Mouse (Mus musculus): ENCODE measurements around the gene Gm11037. TPM values are rescaled to one million over a fixed set of nuclear protein-coding genes. Genes with fewer than 3 reads are reported as not detected.
"Not testable (repeated sequence)": the region's sequence is repeated elsewhere in the genome, so short reads cannot be mapped to it uniquely, and the experiment has no call there.

Gene Gm11037
- total RNA-seq (2021) = not detected

- intact Hi-C loops (cut with DNase I) = no loop called here
- no peak for DNase-seq (ENCODE audit: low spot score in 2 of 2)
These were observed at the start of gene Gm11037 for GRCm38 (mm10) chr2:131132930-131133547. Gm11037 (plus strand) TSS chr2:131133497.

DNA sequence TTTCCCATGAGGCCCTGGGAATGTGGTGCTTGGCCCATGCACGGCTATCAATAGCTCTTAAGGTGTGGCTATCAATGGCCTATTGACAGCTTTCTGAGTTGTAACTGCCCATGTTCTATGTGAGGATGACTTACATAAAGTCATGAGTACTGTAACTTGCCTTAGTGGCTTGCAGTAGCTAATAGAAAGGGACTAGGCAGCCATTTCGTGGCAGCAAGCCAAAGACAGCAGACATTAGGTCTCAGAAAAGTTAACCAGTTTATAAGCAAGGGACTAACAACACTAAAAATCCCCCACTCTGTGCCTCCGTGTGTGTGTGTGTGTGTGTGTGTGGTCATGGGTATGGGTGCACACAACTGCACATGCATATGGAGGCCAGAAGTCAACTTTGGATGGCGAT lies 49.1 kb upstream of the Gm11037 start:
- intact Hi-C loops (cut with DNase I) = no loop called here
- DNase-seq (ENCODE audit: low spot score in 2 of 2) = no peak

DNA sequence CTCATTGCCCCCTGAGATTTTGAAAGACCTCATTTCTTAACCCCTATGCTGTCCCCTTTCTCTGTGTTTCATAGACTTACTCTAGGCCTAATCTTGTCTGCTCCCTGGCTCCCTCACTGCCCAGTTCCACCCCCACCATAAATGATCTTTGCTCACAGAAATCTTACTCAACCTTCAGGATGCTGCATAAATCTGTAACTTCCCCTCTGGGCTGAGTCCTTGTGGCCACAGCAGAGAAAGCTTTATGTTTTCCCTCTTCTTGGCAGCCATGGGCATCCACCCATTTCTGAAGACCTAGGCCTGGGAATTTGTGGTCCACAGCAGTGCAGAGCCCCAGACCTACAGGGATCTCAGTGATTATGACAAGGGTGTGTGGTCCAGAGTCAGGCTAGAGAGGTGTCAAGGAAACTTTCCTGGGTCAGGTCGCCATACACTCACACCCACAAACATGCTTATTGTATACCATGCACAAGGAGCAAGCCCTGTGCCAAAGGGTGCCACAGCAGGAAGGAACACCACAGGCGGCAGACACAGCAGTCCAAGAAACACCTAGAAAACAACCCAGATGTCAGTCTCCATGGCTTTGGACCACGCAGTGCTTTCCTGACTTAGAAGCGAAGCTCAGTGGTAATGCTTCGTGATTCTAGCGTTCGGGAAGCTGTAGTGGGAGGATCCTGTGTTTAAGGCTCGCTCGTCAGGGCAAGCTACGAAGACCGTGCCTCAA lies 46.5 kb upstream of the Gm11037 start, which contains the start of gene Siglec1:
Siglec1 (minus strand) TSS at position 99 of the 724 bp plus-strand sequence.
- intact Hi-C loops (cut with DNase I) = no loop called here
- DNase-seq (ENCODE audit: low spot score in 2 of 2) = no peak

- intact Hi-C loops (cut with DNase I) = no loop called here
- DNase-seq (ENCODE audit: low spot score in 2 of 2) = no peak
These were observed 44.7 kb upstream of the Gm11037 start for GRCm38 (mm10) chr2:131088581-131088980.

GRCm38 (mm10) chr2:131089634-131090033 lies 43.7 kb upstream of the Gm11037 start:
- intact Hi-C loops (cut with DNase I) = loop anchor here (10.0 kb wide), 1 partner anchor 435 kb away; no protein-coding TSS in a partner anchor
- no peak for DNase-seq (ENCODE audit: low spot score in 2 of 2)

DNA sequence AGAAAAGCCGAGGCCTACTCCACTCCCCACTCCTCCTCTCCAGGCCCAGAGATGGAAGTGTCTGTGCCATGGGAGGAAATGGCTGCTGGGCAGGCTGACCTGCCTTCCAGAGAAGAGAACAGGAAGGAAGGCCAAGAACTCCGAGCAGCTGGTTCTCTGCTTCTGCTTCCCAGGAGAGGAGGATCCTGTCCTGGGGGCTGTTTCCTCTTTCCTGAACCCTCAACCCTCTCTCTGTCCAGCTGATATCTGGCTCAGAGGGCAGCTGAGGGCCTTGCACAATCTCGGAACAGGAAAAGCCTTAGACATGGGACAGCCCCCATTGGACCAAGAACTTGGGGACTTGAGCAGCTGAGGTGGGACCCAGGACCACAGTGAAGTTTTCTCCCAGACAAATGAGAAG lies 42.4 kb upstream of the Gm11037 start:
- no peak for DNase-seq (ENCODE audit: low spot score in 2 of 2)
- intact Hi-C loops (cut with DNase I) = loop anchor here (10.0 kb wide), 1 partner anchor 434 kb away; no protein-coding TSS in a partner anchor

DNA sequence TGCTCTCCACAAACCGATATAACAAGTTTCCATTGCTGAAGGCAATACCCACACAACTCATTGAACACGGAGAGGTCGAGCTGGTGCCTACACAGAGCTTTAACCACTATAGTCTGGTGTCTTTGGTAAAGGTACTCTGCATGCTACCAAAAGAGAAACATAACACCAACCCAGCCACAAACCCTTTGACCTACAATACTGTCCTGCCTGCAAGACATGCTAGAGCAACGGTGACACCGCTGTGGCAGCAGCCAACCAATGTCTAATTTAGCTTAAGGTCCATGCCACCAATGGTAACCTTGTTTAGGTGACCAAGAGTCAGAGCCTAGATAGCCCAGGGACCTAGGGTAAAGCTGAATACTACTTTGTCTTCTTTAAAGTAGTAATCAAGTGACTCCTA lies 39.7 kb upstream of the Gm11037 start:
- DNase-seq (ENCODE audit: low spot score in 2 of 2) = no peak
- intact Hi-C loops (cut with DNase I) = loop anchor here (2.0 to 10.0 kb wide), 2 partner anchors 117 to 431 kb away; no protein-coding TSS in a partner anchor

GRCm38 (mm10) chr2:131094823-131095222 lies 38.5 kb upstream of the Gm11037 start:
- intact Hi-C loops (cut with DNase I) = loop anchor here (2.0 to 10.0 kb wide), 5 partner anchors 47 to 430 kb away; partner anchors contain the start of gene 1700037H04Rik

GRCm38 (mm10) chr2:131096101-131096795 lies 37.0 kb upstream of the Gm11037 start:
- intact Hi-C loops (cut with DNase I) = loop anchor here (5.0 to 10.0 kb wide), 4 partner anchors 46 to 429 kb away; no protein-coding TSS in a partner anchor
- DNase-seq (ENCODE audit: low spot score in 2 of 2) = peak in 1 of 2 experiments; percentile 16

More at GRCm38 (mm10) chr2:131094823-131095222, 38.5 kb upstream of the Gm11037 start:
- DNase-seq (ENCODE audit: low spot score in 2 of 2) = peak; percentile 73

GRCm38 (mm10) chr2:131097087-131097486 lies 36.2 kb upstream of the Gm11037 start:
- DNase-seq (ENCODE audit: low spot score in 2 of 2) = no peak
- intact Hi-C loops (cut with DNase I) = loop anchor here (5.0 to 10.0 kb wide), 4 partner anchors 45 to 428 kb away; no protein-coding TSS in a partner anchor

DNA sequence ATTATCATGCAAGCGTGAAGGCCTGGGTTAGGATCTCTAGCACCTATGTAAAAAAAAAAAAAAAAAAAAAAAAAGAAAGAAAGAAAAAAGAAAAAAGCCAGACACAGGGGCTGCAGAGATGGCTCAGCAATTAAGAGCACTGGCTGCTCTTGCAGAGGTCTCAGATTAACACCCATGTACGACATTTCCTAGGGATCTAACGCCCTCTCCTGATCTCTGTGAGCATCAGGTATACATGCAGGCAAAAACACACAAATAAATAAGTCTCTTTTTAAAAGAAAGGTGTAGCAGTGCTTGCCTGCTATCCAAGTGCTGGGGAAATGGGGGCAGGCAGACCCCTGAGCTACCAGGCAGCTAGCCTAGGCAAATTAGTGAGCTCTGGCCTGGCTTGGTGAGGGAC lies 31.8 kb upstream of the Gm11037 start:
- DNase-seq (ENCODE audit: low spot score in 2 of 2) = no peak
- intact Hi-C loops (cut with DNase I) = no loop called here

DNA sequence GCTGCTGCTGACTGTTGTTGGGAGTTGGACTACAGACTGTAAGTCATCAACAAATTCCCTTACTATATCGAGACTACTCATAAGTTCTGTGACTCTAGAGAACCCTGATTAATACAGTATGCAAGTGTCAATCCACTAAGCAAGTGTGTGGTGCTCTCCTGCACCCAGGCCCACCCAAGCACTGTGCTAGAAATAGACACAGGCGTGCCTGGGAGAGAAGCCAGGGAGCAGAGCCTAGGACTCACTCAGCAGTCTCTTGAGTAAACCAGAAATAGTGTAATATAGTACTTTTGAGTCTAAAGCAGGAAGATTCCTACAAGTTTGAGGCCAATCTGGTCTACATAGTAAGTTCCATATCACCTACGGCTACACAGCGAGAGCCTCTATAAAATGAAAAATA lies 29.3 kb upstream of the Gm11037 start:
- intact Hi-C loops (cut with DNase I) = no loop called here
- peak in 1 of 2 experiments; percentile 9 for DNase-seq (ENCODE audit: low spot score in 2 of 2)

DNA sequence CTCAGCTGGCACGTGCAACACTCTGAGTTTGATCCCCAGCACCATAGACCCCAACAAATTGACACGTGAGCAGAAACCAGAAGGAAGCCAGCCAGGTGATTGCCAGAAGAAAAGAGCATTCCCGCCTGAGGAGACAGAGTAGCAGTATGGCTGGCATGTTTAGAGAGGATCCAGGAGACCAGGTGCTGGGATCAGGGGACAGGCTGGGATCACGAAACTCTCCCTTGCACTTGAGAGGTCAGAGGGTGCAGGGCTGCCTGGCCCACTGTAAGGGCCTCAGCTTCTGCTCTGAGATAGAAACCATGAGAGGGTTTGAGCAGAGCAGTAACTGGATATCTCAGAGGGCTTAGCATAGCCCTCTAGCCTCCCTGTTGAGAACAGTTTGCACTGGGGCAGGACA lies 28.2 kb upstream of the Gm11037 start:
- intact Hi-C loops (cut with DNase I) = not testable (repeated sequence)
- peak in 1 of 2 experiments; percentile 3 for DNase-seq (ENCODE audit: low spot score in 2 of 2)

- no peak for DNase-seq (ENCODE audit: low spot score in 2 of 2)
- intact Hi-C loops (cut with DNase I) = no loop called here
These were observed 27.3 kb upstream of the Gm11037 start for GRCm38 (mm10) chr2:131105989-131106388.

DNA sequence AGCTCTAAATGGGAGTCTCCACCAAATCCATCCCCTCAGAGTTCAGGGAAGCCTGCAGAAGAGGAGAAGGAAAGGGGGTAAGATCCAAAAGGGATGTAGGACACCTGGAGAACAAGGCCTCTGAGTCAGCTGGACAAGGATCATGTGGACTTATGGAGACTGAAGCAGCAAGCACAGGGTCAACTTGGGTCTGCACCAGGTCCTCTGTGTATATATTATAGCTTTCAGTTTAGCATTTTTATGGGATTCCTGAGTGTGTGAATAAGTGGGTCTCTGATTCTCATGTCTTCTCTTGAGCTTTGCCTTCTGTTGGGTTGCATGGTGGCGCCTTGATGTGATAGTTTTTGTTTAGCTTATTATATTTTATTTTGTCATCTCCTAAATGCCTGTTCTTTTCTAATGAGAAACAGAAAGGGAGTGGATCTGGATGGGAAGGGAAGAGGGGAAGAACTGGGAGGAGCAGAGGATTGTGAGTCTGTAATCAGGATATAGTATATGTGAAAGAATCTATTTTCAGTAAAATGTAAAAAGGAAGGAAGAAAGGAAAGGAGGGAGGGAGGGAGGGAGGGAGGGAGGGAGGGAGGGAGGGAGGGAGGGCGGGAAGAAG lies 14.2 kb upstream of the Gm11037 start:
- intact Hi-C loops (cut with DNase I) = no loop called here

DNA sequence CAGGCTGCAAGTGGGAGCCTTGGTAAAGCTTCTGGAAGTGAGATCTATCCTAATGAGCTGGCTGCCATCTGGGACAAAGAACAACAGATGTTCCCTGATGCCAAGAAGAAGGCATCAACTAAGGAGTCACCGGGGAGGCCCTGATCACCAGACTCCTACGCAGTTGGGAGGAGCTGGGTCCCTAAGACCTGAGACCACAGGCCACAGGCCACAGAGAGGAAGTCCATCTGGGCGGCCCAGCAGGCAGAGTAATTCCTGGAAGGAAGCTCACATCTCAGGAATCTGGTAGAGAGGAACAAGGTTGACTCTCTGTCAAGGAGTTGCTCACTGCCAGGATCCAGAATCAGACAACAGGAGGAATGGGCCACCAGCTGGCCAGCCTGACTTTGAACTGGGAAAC lies 9.1 kb upstream of the Gm11037 start:
- intact Hi-C loops (cut with DNase I) = no loop called here

More for the DNA sequence above, 14.2 kb upstream of the Gm11037 start:
- DNase-seq (ENCODE audit: low spot score in 2 of 2) = no peak

GRCm38 (mm10) chr2:131125157-131125963 lies 7.9 kb upstream of the Gm11037 start:
- no peak for DNase-seq (ENCODE audit: low spot score in 2 of 2)
- intact Hi-C loops (cut with DNase I) = no loop called here

More for the DNA sequence above, 9.1 kb upstream of the Gm11037 start:
- peak in 1 of 2 experiments; percentile 3 for DNase-seq (ENCODE audit: low spot score in 2 of 2)

GRCm38 (mm10) chr2:131125964-131126815 lies 7.1 kb upstream of the Gm11037 start:
- DNase-seq (ENCODE audit: low spot score in 2 of 2) = peak in 1 of 2 experiments; percentile 2

More at GRCm38 (mm10) chr2:131125964-131126815, 7.1 kb upstream of the Gm11037 start:
- intact Hi-C loops (cut with DNase I) = no loop called here
